Mouse (Mus musculus): ENCODE measurements around the gene Trim30d. TPM values are rescaled to one million over a fixed set of nuclear protein-coding genes. Genes with fewer than 3 reads are reported as not detected.

Gene Trim30d
- polyA plus RNA-seq (2015; fragmentation: Nextera tagmentation; extraction: Ambion mirVana) = 0.68 and 1.2 TPM in 2 replicates

DNA sequence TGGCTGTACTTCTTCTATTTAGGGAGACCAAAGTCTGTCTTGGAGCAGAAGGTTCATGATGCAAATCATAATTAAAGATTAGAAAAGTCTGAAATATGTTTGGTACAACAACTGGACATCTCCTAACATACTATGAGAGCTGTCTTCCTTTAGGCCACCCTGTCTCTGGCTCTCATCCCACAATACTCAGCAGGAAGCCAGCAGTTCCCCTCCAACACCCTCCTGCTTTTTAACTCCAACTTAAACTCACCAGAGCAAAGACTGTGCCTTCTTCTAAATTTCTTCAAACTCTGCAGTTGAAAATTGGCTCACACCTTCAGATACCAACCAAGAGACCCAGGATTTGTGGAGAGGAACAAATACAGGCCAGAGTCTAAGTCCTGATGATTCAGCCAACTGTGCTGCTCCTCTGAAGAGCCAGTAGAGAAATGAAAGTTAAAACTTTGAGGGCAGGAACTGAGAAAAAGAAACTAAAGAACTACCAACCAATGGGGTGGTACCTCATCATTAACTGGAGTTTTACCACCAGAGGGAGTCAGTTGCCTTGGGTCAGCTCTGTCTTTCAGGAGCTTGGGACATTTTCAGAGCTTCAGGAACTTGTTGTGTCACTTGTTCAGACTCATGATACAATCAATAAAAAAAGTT lies at the start of gene Trim30d:
Gene Trim30d (minus strand): TSS at position 429 of the 645 bp plus-strand sequence.

DNA sequence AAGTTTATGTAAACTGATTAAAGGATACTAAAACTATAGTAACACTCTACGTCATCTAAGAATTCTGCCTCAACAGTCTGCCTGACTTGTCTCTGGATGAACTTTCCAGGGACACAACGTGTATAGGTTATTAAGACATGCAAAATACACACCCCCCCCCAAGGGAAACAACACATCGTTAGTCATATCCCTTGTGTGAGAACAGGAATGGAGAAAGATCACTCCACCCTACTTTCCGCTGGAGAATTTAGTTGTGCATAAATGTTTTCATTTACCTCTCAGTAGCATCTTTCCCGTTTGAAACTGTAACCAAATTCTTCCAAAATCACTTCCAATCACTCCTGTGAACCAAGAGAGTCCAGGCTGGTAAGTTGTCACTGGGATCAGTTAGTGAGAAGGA lies 42.2 kb upstream of the Trim30d start, which contains the start of gene Olfr651:
Gene Olfr651 (plus strand): TSS at position 301 of the 400 bp plus-strand sequence.

DNA sequence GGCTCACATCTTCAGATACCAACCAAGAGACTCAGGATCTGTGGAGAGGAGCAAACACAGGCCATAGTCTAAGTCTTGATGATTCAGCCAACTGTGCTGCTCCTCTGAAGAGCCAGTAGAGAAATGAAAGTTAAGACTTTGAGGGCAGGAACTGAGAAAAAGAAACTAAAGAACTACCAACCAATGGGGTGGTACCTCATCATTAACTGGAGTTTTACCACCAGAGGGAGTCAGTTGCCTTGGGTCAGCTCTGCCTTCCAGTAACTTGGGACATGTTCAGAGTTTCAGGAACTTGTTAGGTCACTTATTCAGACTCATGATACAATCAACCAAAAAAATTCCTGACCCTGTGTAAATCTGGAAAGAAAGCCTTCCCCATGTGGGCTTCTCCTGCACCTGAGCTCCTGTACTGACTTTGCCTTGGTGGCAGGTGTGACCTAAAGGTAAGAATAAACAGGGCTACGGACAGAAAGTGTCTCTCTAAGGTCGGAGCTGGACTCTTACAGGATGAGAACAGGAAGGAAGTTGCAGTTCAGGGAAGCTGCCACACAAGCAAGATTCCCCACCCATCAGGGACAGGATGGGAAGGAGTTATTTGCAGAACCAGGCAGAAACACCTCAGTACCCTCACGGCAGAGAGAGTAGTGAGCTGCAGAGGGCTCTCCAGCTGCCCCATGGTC lies 42.4 kb downstream of the Trim30d start, which contains the start of gene Trim30a:
Gene Trim30a (minus strand): TSS at position 129 of the 680 bp plus-strand sequence.

Other genes with a start within 250 kb of the Trim30d start
- gene Trim5, start 219.8 kb downstream of the Trim30d start, polyA plus RNA-seq (2015; fragmentation: Nextera tagmentation; extraction: Ambion mirVana) = 0.45 and 0.63 TPM in 2 replicates
- gene Trim12a, start 192.4 kb downstream of the Trim30d start, polyA plus RNA-seq (2015; fragmentation: Nextera tagmentation; extraction: Ambion mirVana) = 5.1 and 5.9 TPM in 2 replicates
- 0.10 TPM in 1 of 2 replicates, not detected in the other for gene Trim34b, start 178.4 kb downstream of the Trim30d start, polyA plus RNA-seq (2015; fragmentation: Nextera tagmentation; extraction: Ambion mirVana)
- 1.6 and 2.2 TPM in 2 replicates for gene Trim12c, start 154.5 kb downstream of the Trim30d start, polyA plus RNA-seq (2015; fragmentation: Nextera tagmentation; extraction: Ambion mirVana)
- 0.12 and 0.28 TPM in 2 replicates for gene Trim30b, start 138.0 kb downstream of the Trim30d start, polyA plus RNA-seq (2015; fragmentation: Nextera tagmentation; extraction: Ambion mirVana)
- gene Trim30c, start 107.0 kb downstream of the Trim30d start, polyA plus RNA-seq (2015; fragmentation: Nextera tagmentation; extraction: Ambion mirVana) = 0.14 and 0.54 TPM in 2 replicates
- 2.5 and 2.7 TPM in 2 replicates for gene Trim30a, start 42.7 kb downstream of the Trim30d start, polyA plus RNA-seq (2015; fragmentation: Nextera tagmentation; extraction: Ambion mirVana)
- not detected in 2 replicates for gene Olfr651, start 42.3 kb upstream of the Trim30d start, polyA plus RNA-seq (2015; fragmentation: Nextera tagmentation; extraction: Ambion mirVana)
- not detected in 2 replicates for gene Olfr652, start 53.1 kb upstream of the Trim30d start, polyA plus RNA-seq (2015; fragmentation: Nextera tagmentation; extraction: Ambion mirVana)
- gene Olfr653, start 69.5 kb upstream of the Trim30d start, polyA plus RNA-seq (2015; fragmentation: Nextera tagmentation; extraction: Ambion mirVana) = not detected in 2 replicates
- gene Olfr654, start 79.2 kb upstream of the Trim30d start, polyA plus RNA-seq (2015; fragmentation: Nextera tagmentation; extraction: Ambion mirVana) = not detected in 2 replicates
- not detected in 2 replicates for gene Olfr655, start 93.9 kb upstream of the Trim30d start, polyA plus RNA-seq (2015; fragmentation: Nextera tagmentation; extraction: Ambion mirVana)
- gene Olfr656, start 106.1 kb upstream of the Trim30d start, polyA plus RNA-seq (2015; fragmentation: Nextera tagmentation; extraction: Ambion mirVana) = not detected in 2 replicates
- gene Olfr657, start 116.9 kb upstream of the Trim30d start, polyA plus RNA-seq (2015; fragmentation: Nextera tagmentation; extraction: Ambion mirVana) = not detected in 2 replicates
- gene Olfr658, start 139.5 kb upstream of the Trim30d start, polyA plus RNA-seq (2015; fragmentation: Nextera tagmentation; extraction: Ambion mirVana) = not detected in 2 replicates
- not detected in 2 replicates for gene Olfr659, start 158.9 kb upstream of the Trim30d start, polyA plus RNA-seq (2015; fragmentation: Nextera tagmentation; extraction: Ambion mirVana)
- not detected in 2 replicates for gene Olfr661, start 178.7 kb upstream of the Trim30d start, polyA plus RNA-seq (2015; fragmentation: Nextera tagmentation; extraction: Ambion mirVana)